Mouse (Mus musculus) midbrain, embryonic 14.5 days (tissue): ENCODE measurements around the gene Mfsd9. TPM values are rescaled to one million over a fixed set of nuclear protein-coding genes. Genes with fewer than 3 reads are reported as not detected.

Experiments
- ATAC-seq: fragments of 200-750 bp; cut with Nextera tagmentation; 2 replicates; pipeline ENCODE4 v1.8.0; 2017; ENCODE audit warnings: moderate number of reproducible peaks, moderate library complexity; ENCODE audit not compliant: low FRiP score, low TSS enrichment
- DNase-seq: peaks from one replicate; pipeline ENCODE4 v3.0.0-alpha.2; 2015
- H3K27ac ChIP-seq: fragments of 300-500 bp; sonication (generic); replicated peaks from 2 replicates; pipeline ENCODE4 v1.5.1; 2014; ENCODE audit warnings: mild to moderate bottlenecking, low read depth, low read length, moderate library complexity
- H3K27me3 ChIP-seq: fragments of 300-500 bp; sonication (generic); 2 replicates; pipeline ENCODE4 v1.6.1; 2014; ENCODE audit warnings: low read length, control low read depth, mixed read lengths; ENCODE audit not compliant: control insufficient read depth, insufficient read depth
- H3K36me3 ChIP-seq: fragments of 300-500 bp; sonication (generic); 2 replicates; pipeline ENCODE4 v1.6.1; 2014; ENCODE audit warnings: low read length, control low read depth; ENCODE audit not compliant: control insufficient read depth, insufficient read depth
- H3K4me1 ChIP-seq: fragments of 300-500 bp; sonication (generic); 2 replicates; pipeline ENCODE4 v1.6.1; 2014; ENCODE audit warnings: mild to moderate bottlenecking, antibody characterized with exemption, low read length, control low read depth; ENCODE audit not compliant: control insufficient read depth, insufficient read depth
- H3K4me2 ChIP-seq: fragments of 300-500 bp; sonication (generic); 2 replicates; pipeline ENCODE4 v1.6.1; 2014; ENCODE audit warnings: mild to moderate bottlenecking, low read length, moderate library complexity
- H3K4me3 ChIP-seq: fragments of 300-500 bp; sonication (generic); replicated peaks from 2 replicates; pipeline ENCODE4 v1.5.1; 2014; ENCODE audit warnings: low read depth, low read length
- H3K9ac ChIP-seq: fragments of 300-500 bp; sonication (generic); replicated peaks from 2 replicates; pipeline ENCODE4 v1.6.1; 2014; ENCODE audit warnings: mild to moderate bottlenecking, low read length, moderate library complexity
- H3K9me3 ChIP-seq: fragments of 300-500 bp; sonication (generic); 2 replicates; pipeline ENCODE4 v1.6.1; 2016; ENCODE audit warnings: low read length, control low read depth, mixed read lengths; ENCODE audit not compliant: control insufficient read depth
- WGBS: fragments of 180-500 bp; shearing (Covaris S2); extraction: QIAGEN DNeasy Blood & Tissue Kit; methylation state at CpG from one replicate; pipeline ENCODE4 v1.1.7; 2014; 5-methylcytosine and 5-hydroxymethylcytosine counted together
- polyA plus RNA-seq: library from polyadenylated mRNA; unstranded; fragments of >200 nt; fragmentation: Nextera tagmentation; extraction: Ambion mirVana; gene quantifications from 2 replicates; pipeline ENCODE4 v1.2.1, GENCODE M21; 2014

Gene Mfsd9
- polyA plus RNA-seq, 1 experiment from 2014 or later: 8.0 TPM

GRCm38 (mm10) chr1:40771196-40771970, 19.1 kb downstream of the Mfsd9 start:
- Histone ChIP-seq H3K9ac (no peak overlapping the region), H3K4me2 (no peak overlapping the region), H3K27me3 (no peaks in the 10 kb centered on the region), H3K4me1 (no peaks in the 10 kb centered on the region), H3K4me3 (no peak overlapping the region), H3K9me3 (no peaks in the 10 kb centered on the region), H3K36me3 (peaks cover 8% of the 10 kb centered on the region; the same call in 1 of the 2 replicates), H3K27ac (no peak overlapping the region)
- no peak for DNase-seq
- WGBS: 95% methylated on average over 7 of the region's 7 CpGs
- ATAC-seq: no peak

- H3K36me3 ChIP-seq: peaks cover 8% of the 10 kb centered on the region; the same call in 1 of the 2 replicates
- no peaks in the 10 kb centered on the region for H3K9me3 ChIP-seq
- ATAC-seq: no peak
- no peaks in the 10 kb centered on the region for H3K4me1 ChIP-seq
- 47% methylated on average over 4 of the region's 4 CpGs for WGBS
- H3K9ac ChIP-seq: no peak overlapping the region
- no peak overlapping the region for H3K4me3 ChIP-seq
- no peak overlapping the region for H3K4me2 ChIP-seq
- no peak for DNase-seq
- no peak overlapping the region for H3K27ac ChIP-seq
- no peaks in the 10 kb centered on the region for H3K27me3 ChIP-seq
These were observed 21.1 kb downstream of the Mfsd9 start for GRCm38 (mm10) chr1:40769331-40769894.

- ATAC-seq: no peak
- 25% methylated on average over 6 of the region's 6 CpGs for WGBS
- no peak overlapping the region for H3K27ac ChIP-seq
These were observed 21.9 kb downstream of the Mfsd9 start for GRCm38 (mm10) chr1:40768606-40769005.

GRCm38 (mm10) chr1:40767588-40767987, 22.9 kb downstream of the Mfsd9 start:
- DNase-seq (no peak), ATAC-seq (no peak)
- Histone ChIP-seq H3K9me3 (no peaks in the 10 kb centered on the region), H3K4me1 (no peaks in the 10 kb centered on the region), H3K36me3 (no peaks in the 10 kb centered on the region), H3K4me2 (no peak overlapping the region), H3K4me3 (no peak overlapping the region), H3K27ac (no peak overlapping the region), H3K27me3 (no peaks in the 10 kb centered on the region), H3K9ac (no peak overlapping the region)
- WGBS: 90% methylated on average over 18 of the region's 18 CpGs

More at GRCm38 (mm10) chr1:40768606-40769005, 21.9 kb downstream of the Mfsd9 start:
- DNase-seq: peak; percentile 69
- Histone ChIP-seq H3K9me3 (no peaks in the 10 kb centered on the region), H3K4me1 (no peaks in the 10 kb centered on the region), H3K4me2 (no peak overlapping the region), H3K4me3 (no peak overlapping the region), H3K36me3 (peaks cover 3% of the 10 kb centered on the region; the same call in 1 of the 2 replicates), H3K9ac (no peak overlapping the region), H3K27me3 (no peaks in the 10 kb centered on the region)

- Histone ChIP-seq H3K27ac (no peak overlapping the region), H3K27me3 (no peaks in the 10 kb centered on the region), H3K4me3 (no peak overlapping the region), H3K4me2 (no peak overlapping the region), H3K9ac (no peak overlapping the region), H3K9me3 (no peaks in the 10 kb centered on the region), H3K36me3 (no peaks in the 10 kb centered on the region), H3K4me1 (no peaks in the 10 kb centered on the region)
- WGBS: 89% methylated on average over 12 of the region's 12 CpGs
- DNase-seq (no peak), ATAC-seq (no peak)
These were observed 25.0 kb downstream of the Mfsd9 start for GRCm38 (mm10) chr1:40765521-40765920.

- Histone ChIP-seq H3K36me3 (no peaks in the 10 kb centered on the region), H3K27me3 (no peaks in the 10 kb centered on the region), H3K27ac (no peak overlapping the region), H3K9me3 (no peaks in the 10 kb centered on the region), H3K9ac (no peak overlapping the region), H3K4me2 (no peak overlapping the region), H3K4me3 (no peak overlapping the region), H3K4me1 (no peaks in the 10 kb centered on the region)
- DNase-seq (no peak), ATAC-seq (no peak)
- 94% methylated on average over 15 of the region's 15 CpGs for WGBS
These were observed 25.7 kb downstream of the Mfsd9 start for GRCm38 (mm10) chr1:40764701-40765275.

GRCm38 (mm10) chr1:40764042-40764441, 26.4 kb downstream of the Mfsd9 start:
- 68% methylated on average over 1 of the region's 1 CpGs for WGBS
- H3K27me3 ChIP-seq: no peaks in the 10 kb centered on the region
- H3K4me2 ChIP-seq: no peak overlapping the region
- no peak for ATAC-seq
- H3K9ac ChIP-seq: no peak overlapping the region
- H3K36me3 ChIP-seq: no peaks in the 10 kb centered on the region
- H3K4me3 ChIP-seq: no peak overlapping the region
- H3K4me1 ChIP-seq: no peaks in the 10 kb centered on the region
- no peak for DNase-seq
- no peak overlapping the region for H3K27ac ChIP-seq
- H3K9me3 ChIP-seq: no peaks in the 10 kb centered on the region

- ATAC-seq (no peak), DNase-seq (no peak)
- no peak overlapping the region for H3K4me2 ChIP-seq
- H3K4me1 ChIP-seq: no peaks in the 10 kb centered on the region
- H3K27me3 ChIP-seq: no peaks in the 10 kb centered on the region
- H3K9me3 ChIP-seq: no peaks in the 10 kb centered on the region
- H3K36me3 ChIP-seq: no peaks in the 10 kb centered on the region
- no peak overlapping the region for H3K27ac ChIP-seq
- H3K4me3 ChIP-seq: no peak overlapping the region
- 90% methylated on average over 6 of the region's 6 CpGs for WGBS
- H3K9ac ChIP-seq: no peak overlapping the region
These were observed 30.6 kb downstream of the Mfsd9 start for GRCm38 (mm10) chr1:40759751-40760445.
